Mouse (Mus musculus): ENCODE results near the gene Prkn.

Gene Prkn

GRCm38 (mm10) chr17:11740716-11741115, 900.5 kb downstream of the Prkn start:
- DNase-seq (ENCODE audit: low spot score) = no peak

GRCm38 (mm10) chr17:11741161-11741560, 901.0 kb downstream of the Prkn start:
- no peak for DNase-seq (ENCODE audit: low spot score)

GRCm38 (mm10) chr17:11751251-11751650, 911.1 kb downstream of the Prkn start:
- no peak for DNase-seq (ENCODE audit: low spot score)

GRCm38 (mm10) chr17:11752686-11753085, 912.5 kb downstream of the Prkn start:
- DNase-seq (ENCODE audit: low spot score) = no peak

GRCm38 (mm10) chr17:11765117-11765516, 924.9 kb downstream of the Prkn start:
- no peak for DNase-seq (ENCODE audit: low spot score)

GRCm38 (mm10) chr17:11765581-11765980, 925.4 kb downstream of the Prkn start:
- no peak for DNase-seq (ENCODE audit: low spot score)

GRCm38 (mm10) chr17:11767301-11767700, 927.1 kb downstream of the Prkn start:
- DNase-seq (ENCODE audit: low spot score) = no peak

GRCm38 (mm10) chr17:11768345-11768744, 928.2 kb downstream of the Prkn start:
- DNase-seq (ENCODE audit: low spot score) = no peak

GRCm38 (mm10) chr17:11768971-11769370, 928.8 kb downstream of the Prkn start:
- no peak for DNase-seq (ENCODE audit: low spot score)

- no peak for DNase-seq (ENCODE audit: low spot score)
Observed at GRCm38 (mm10) chr17:11769513-11769912, 929.3 kb downstream of the Prkn start.

GRCm38 (mm10) chr17:11779547-11779946, 939.4 kb downstream of the Prkn start:
- DNase-seq (ENCODE audit: low spot score) = no peak

- no peak for DNase-seq (ENCODE audit: low spot score)
Observed at GRCm38 (mm10) chr17:11780005-11780404, 939.8 kb downstream of the Prkn start.

GRCm38 (mm10) chr17:11780805-11781481, 940.8 kb downstream of the Prkn start:
- DNase-seq (ENCODE audit: low spot score) = no peak

GRCm38 (mm10) chr17:11788270-11788936, 948.2 kb downstream of the Prkn start:
- no peak for DNase-seq (ENCODE audit: low spot score)

GRCm38 (mm10) chr17:11795979-11796378, 955.8 kb downstream of the Prkn start:
- no peak for DNase-seq (ENCODE audit: low spot score)

- no peak for DNase-seq (ENCODE audit: low spot score)
Observed at GRCm38 (mm10) chr17:11801226-11801625, 961.0 kb downstream of the Prkn start.

GRCm38 (mm10) chr17:11807280-11807679, 967.1 kb downstream of the Prkn start:
- no peak for DNase-seq (ENCODE audit: low spot score)

- no peak for DNase-seq (ENCODE audit: low spot score)
Observed at GRCm38 (mm10) chr17:11817886-11818285, 977.7 kb downstream of the Prkn start.

GRCm38 (mm10) chr17:11819506-11819905, 979.3 kb downstream of the Prkn start:
- no peak for DNase-seq (ENCODE audit: low spot score)

- no peak for DNase-seq (ENCODE audit: low spot score)
Observed at GRCm38 (mm10) chr17:11820757-11821156, 980.6 kb downstream of the Prkn start.

- DNase-seq (ENCODE audit: low spot score) = no peak
Observed at GRCm38 (mm10) chr17:11829501-11829900, 989.3 kb downstream of the Prkn start.

GRCm38 (mm10) chr17:11837121-11837520, 996.9 kb downstream of the Prkn start:
- DNase-seq (ENCODE audit: low spot score) = no peak

- DNase-seq (ENCODE audit: low spot score) = no peak
Observed at GRCm38 (mm10) chr17:11844436-11844835, 1004.3 kb downstream of the Prkn start.

GRCm38 (mm10) chr17:11844989-11845388, 1004.8 kb downstream of the Prkn start:
- DNase-seq (ENCODE audit: low spot score) = no peak
